Mouse (Mus musculus): ENCODE measurements around the gene Ncf1.

Ncf1 gene

DNA sequence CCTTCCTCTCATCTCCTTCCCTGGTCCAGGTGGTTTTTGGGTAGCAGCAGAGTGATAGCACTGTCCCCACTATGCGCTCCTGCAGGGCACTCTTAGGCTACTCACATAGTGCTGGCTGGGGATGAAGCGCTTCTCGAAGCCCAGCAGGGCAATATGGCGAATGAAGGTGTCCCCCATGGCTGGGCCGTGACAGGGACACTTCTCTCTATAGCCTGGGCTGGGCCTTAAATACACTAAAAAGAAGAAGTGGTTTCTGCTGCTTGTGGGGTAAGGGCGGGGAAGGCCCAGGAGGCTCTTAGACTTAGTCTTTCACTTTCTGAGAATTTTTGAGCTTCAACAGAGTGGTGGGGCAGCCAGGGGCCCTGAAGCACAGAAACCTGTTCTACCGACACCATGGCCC is at the start of gene Ncf1:
Gene Ncf1, minus strand, starts transcription at position 235 of the 400 bp plus-strand sequence.
- no peak for DNase-seq (ENCODE audit: low spot score)

- DNase-seq (ENCODE audit: low spot score), result no peak
Measured at GRCm38 (mm10) chr5:134277109-134277508, 47.7 kb upstream of the Ncf1 start.

DNA sequence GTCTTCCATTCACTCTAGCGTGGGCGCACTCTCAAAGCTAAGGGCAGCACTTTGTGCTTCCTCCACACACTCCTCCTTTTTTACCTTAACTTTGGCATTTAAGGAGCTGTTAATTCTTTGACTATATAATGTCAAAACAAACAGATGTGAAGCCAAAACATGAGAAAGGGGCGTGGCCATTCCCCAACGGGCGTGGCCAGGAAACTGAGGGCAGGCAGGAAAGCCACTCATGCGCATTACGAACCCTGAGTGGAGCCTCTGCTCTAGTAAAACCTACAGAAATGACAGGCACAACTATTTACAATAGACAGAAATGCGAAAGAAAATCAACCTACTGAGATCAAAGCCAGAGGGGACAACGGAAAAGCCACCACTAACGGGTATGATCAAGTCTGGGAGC is 46.1 kb upstream of the Ncf1 start:
- DNase-seq (ENCODE audit: low spot score), result no peak

DNA sequence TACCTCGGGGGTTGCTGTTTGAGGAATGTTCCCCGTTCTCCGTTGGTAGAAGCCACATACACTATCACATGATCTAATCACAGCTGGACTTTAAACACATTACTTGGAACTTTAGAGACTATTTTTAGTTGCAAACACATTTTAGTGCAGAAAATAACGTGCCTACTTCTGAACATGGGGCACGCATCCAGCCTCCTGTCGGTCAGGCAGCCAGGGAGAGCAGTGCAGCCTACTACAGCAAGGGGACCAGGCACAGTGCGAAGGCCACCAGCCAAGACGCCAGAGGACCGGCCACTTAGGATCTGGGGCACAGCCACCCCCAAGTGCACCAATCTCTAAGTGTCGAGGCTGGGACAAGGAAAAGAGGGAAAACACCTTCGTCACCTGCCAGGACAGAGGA is 45.6 kb upstream of the Ncf1 start:
- DNase-seq (ENCODE audit: low spot score), result no peak

DNA sequence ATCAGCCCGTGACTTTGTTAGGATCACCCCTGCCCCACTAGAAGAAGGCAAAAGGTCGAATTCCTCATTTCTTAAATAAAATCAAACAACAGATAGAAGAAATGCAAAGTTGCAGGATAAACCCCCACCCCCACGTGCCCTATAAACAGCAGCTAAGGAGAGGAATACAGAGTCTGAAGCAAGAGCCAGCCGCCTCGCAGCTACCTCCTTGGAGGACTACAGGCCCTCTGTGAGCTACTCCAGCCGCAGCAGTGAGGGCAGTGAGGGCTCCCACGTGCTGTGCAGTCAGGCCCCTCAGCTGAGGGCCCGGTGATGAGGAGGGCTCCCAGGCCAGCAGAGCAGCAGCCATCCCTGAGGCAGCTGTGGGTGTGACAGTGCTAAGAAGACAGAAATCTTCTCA is 44.3 kb upstream of the Ncf1 start:
- no peak for DNase-seq (ENCODE audit: low spot score)

DNA sequence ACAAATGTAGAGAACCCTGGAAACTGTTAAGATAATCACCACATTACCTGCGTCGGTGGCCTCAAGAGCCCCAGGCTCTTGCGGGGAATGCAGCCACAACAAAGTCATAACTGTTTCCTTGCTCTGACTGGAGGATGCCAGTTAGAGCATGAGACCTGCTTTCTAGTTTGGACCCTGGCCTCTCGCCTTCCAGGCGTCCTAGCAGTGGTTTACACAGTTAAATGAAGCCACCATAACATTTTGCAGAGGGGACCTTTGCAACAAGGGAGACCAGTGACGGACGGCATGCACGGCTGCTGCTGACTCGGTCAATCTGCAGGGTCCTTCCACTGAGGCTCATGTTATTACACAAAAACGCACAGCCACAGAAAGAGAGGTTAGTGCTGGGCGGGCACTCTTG is 43.3 kb upstream of the Ncf1 start:
- no peak for DNase-seq (ENCODE audit: low spot score)

DNA sequence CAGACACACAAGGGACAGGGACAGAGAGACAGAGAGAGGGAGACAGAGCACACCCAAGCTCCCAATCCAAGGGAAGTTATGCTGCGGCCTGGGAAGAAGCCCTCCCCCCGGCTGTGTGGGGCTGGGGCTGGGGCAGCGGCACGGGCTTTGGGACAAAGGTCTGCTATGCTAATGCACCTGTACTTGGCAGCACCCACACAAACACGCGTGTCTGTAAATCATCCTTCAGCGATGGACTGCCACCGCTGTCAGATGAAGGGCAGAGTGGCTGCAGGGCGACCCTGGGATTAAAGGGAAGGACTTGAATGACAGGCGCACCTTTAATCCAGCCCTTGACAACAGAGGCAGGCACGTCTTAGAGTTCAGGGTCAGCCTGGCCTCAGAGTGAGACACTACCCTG is 42.0 kb upstream of the Ncf1 start:
- no peak for DNase-seq (ENCODE audit: low spot score)

- DNase-seq (ENCODE audit: low spot score), result no peak
Measured at GRCm38 (mm10) chr5:134270566-134270965, 41.1 kb upstream of the Ncf1 start.

- no peak for DNase-seq (ENCODE audit: low spot score)
Measured at GRCm38 (mm10) chr5:134269751-134270150, 40.3 kb upstream of the Ncf1 start.

GRCm38 (mm10) chr5:134268751-134269150 is 39.3 kb upstream of the Ncf1 start:
- no peak for DNase-seq (ENCODE audit: low spot score)

- no peak for DNase-seq (ENCODE audit: low spot score)
Measured at GRCm38 (mm10) chr5:134266404-134266803, 37.0 kb upstream of the Ncf1 start.

DNA sequence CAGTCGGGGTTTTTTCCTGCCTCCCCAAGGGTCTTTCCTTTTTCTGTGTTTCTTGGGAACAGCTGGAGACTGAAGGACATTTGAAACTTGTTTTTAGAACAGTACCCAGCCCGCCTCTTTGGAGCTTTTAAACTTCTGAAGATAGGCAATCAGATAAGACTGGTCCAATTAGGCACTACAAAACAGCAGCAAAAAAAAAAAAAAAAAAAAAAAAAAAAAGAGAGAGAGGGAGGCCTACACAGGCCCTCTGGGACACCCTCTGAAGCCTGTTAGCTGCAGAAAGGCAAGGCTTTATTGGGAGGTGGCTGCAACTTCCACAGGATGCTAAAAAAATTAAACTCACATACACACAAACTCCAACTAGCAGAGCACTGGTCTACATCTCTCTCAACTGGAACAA is 36.5 kb upstream of the Ncf1 start:
- DNase-seq (ENCODE audit: low spot score), result no peak

- no peak for DNase-seq (ENCODE audit: low spot score)
Measured at GRCm38 (mm10) chr5:134260001-134260636, 30.7 kb upstream of the Ncf1 start.

- no peak for DNase-seq (ENCODE audit: low spot score)
Measured at GRCm38 (mm10) chr5:134258934-134259333, 29.5 kb upstream of the Ncf1 start.

DNA sequence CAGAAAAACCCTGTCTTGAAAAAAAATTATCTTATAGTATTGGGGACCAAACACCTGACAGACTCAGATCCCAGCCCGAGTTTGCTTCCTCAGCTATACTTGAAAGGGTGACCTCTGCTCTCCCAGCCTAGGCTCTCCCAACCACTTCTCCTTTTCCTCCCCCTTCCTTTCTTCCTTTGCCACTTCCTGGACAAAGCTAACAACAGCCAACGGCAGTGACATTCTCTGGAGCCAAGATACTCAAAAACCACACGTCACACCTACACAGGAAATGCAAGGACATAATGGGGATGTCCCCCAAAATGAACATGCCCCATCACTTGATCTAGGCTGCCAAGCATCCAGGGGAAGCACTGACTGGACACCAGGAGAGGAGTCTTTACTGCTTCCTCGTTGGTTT is 29.0 kb upstream of the Ncf1 start:
- no peak for DNase-seq (ENCODE audit: low spot score)

- no peak for DNase-seq (ENCODE audit: low spot score)
Measured at GRCm38 (mm10) chr5:134257349-134258031, 28.1 kb upstream of the Ncf1 start.

DNA sequence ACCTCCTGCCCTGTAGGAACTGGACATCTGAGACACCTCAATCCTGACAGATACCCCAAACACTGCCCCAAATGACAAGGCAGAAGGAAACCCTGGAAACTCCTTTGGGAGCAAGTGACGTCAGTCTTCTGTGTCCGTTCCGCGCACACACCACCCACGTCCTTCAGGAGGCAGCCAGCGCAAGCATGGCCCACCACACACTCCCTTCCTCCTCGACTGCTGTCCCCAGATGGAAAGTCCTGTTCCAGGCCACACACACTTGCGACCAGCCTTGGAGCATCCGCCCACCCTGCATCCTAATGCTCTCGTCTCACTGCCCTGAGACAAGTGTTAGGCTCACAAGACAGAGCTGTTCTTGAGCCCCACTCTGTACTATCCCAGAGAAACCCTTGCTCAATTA is 25.9 kb upstream of the Ncf1 start:
- no peak for DNase-seq (ENCODE audit: low spot score)

GRCm38 (mm10) chr5:134253806-134254205 is 24.4 kb upstream of the Ncf1 start:
- DNase-seq (ENCODE audit: low spot score), result no peak

DNA sequence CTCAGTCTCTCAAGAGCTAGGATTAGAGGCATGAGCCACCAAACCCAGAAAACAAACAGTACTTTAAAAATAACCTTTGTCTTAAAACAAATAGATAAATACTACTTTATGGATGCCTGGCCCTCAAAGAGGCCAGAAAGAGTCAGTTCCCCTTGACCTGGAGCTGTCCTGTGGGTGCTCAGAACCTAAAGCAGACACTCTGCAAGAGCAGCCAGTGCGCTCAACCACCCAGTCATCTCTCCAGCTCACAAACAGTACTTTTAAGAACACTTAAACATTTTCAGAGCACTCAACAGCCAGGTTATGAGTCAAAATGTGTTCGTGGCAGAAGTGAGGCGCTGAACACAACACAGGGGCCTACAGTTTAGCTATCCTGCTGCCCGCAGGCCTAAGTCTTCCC is 21.7 kb upstream of the Ncf1 start:
- DNase-seq (ENCODE audit: low spot score), result no peak

DNA sequence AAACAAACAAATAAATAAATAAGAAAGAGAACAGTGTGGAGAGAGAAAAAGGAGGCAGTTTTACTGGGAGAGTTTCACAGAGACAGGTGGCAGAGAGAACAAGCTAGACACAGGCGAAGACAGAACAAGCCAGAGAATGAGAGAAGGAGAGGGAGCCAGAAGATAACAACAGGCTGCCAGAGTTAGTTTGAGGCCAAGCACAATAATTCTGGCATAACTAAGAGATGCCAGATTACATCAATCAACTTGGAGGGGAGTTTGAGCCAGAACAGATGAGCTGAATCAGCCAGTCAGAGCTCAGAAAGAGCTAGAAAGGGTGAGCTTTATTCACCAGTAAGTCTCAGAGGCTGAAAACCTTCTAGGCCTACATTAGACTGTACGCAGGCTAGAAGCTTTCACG is 21.2 kb upstream of the Ncf1 start:
- no peak for DNase-seq (ENCODE audit: low spot score)

DNA sequence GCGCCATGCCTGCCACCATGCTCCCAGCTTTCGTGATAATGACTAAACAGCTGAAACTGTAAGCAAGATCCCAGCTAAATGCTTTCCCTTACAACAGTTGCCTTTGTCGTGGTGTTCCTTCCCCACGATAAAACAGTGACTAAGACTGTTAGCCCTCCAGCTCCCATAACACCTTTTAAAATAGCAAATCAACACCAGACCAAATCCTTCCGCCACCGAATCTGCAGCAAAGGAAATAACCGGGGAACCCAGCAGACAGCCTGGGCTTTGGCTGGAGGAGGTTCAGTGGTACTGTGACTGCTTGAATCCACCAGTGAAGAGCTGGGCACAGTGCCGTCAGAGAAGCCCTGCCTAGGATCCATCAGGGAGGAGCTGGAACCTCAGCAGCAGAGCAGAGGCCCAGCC is 19.8 kb upstream of the Ncf1 start:
- DNase-seq (ENCODE audit: low spot score), result no peak

DNA sequence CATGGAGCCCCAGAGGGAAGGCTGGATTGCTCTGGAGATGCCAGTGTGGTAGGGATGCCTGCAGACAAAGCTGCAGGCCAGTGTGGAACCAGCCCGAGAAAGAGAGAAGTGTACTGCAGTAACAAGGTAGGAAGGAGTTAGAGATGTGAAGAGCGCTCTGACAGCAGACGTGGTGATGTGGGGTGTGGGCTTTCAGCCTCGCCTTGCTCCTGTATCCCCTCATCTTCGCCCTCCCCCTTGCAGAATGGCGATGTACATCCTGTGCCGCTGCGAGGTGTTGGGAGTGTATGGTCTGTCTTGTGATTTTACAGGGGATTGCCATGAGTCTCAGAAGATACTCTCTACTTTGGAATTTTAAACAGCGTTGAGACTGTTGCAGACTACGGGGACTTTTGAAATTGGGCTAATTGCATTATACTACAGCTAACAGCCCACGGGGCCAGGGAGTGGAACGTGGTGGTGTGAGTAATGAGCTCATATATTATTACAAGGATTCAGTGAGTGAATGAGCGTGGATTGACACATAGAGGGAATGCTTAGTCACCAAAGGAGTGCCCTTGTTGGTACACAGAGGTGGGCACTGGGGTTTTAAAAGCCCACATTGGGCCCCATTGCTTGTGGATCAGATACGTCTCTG is 19.3 kb upstream of the Ncf1 start:
- DNase-seq (ENCODE audit: low spot score), result no peak

DNA sequence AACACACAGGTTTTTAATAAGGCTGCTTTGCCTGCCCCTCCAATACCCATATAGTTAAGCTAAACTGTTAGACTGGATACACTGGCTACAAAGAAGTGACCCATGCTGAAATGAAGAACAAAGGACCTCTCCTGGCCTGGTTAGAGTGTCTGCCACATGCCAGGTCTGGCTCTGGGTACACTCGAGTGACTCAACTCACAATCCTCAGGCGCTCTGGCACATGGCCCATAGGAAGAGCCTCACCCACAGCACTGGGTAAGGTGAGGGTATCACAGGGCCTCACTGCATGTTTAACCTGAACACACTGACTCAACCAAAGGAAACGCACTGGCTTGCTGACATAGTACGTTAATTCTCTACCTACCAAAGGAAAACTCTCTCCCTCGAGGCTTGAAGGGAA is 16.7 kb upstream of the Ncf1 start:
- DNase-seq (ENCODE audit: low spot score), result no peak

DNA sequence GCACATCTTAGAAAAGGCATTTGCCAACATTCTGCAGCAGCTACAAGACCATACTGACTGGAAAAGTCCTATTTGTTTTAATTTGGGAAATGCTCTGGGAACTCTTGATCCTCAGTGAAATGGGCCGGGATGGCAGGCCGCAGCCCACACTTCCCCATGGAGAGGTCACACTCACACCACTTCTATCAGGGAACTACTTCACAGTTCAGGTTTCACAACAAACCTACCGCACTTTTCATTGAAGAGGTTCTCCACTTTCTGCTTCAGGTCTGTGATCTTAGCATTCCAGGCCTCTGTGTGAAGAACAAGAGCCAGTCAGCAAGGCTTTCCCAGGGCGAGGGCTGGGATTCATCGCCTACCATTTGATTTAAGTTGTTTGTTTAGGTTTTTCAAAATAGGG is 15.5 kb upstream of the Ncf1 start:
- DNase-seq (ENCODE audit: low spot score), result no peak
